Mouse (Mus musculus) ovary, postnatal 36 days (tissue): ENCODE measurements around the gene Zfpm1.
A peak's percentile ranks its signal among the peaks of the same experiment; 100 is the strongest.

Source experiments
- DNase-seq: peaks from one replicate; pipeline ENCODE4 v3.0.0; 2022; ENCODE audit warnings: low spot score, mixed read lengths

The Zfpm1 gene

DNA sequence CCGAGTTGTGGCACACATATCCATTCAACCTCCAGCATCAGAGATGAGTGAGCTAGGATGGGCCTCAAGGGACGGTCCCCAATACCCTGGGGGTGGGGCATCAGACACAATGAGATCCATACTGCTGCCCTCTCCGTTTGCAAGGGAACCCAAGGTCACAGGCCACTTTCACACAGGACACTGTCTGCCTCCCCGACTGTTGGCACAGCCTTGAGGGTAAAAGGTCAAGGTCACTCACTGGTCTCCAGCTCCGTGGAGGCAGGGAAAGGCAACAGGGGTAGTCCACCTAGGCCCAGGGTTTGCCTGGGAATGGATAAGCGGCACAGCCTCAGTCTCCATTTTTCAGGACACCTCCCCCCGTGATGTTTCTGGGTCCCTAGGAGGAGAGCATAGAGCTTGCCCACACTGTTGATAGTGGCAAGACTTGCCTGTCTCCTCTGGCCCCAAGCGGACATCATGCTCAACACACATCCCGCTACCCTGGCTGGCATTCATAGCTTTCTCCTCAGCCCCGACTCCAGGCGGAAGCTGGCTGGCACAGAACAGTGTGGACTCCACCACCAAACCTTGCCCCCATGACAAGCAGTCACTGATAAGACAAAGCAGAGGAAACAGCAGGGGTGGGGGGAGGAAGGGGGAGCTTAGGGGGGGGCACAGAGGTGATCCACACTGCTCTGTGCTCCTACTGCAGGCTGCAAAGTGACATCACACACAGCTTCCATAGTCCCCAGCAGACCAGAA lies 7.1 kb upstream of the Zfpm1 start:
- DNase-seq = no peak

DNA sequence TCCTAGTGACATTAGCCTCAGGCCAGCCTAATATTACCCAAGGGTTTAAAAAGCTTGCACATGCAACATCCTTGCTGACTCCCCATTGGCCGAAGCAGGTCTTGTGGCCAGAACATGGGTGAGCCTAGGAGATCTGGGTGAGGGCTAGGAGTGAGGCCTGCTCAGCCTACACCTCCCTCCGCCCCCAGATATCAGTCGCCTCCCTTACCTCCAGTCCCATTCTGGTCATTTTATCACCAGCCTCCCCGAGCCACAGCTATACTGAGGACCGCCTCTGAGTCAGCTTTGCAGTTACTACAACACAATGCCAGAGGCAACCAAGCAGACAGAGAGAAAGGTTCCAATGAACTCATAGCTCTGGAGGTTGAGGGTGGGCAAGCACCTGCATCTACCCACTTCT lies 5.6 kb upstream of the Zfpm1 start:
- DNase-seq = no peak

DNA sequence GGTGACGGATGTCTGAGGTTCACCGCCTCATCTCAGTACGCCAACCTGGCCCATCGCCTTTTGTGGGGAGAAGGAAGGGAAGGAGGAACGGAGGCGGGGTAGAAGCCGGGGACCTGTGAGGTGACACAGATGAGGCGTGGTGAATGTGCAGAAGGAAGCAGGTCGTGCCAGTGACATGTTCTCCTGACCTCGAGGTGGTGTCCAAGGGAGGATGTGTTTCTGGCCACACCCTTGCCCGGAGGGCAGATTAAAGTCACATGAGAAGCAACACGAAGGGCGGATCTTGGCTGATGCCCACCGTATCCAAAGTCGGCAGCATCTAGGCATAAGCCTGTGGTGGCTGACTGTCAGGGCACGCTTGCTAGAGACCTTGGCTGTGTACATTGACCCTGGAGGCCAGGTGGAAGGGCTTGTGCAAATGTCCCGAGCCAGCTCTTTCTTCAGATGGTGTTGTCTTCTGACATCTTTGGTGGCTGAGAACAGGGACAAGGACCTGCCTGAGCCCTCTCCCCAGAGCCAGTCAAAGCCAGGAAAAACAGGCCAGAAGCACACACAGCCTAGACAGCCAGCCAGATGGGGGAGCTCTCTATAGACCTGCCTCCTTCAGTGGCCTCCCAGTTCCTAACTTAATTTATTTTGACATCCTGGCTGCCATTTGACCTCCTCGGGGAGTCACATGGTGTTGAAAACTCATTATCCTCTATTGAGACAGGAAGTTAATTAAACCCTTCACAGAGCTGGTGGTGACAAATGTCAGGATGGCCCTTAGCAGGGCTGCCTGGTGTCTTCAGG lies 4.5 kb upstream of the Zfpm1 start:
- DNase-seq = no peak

DNA sequence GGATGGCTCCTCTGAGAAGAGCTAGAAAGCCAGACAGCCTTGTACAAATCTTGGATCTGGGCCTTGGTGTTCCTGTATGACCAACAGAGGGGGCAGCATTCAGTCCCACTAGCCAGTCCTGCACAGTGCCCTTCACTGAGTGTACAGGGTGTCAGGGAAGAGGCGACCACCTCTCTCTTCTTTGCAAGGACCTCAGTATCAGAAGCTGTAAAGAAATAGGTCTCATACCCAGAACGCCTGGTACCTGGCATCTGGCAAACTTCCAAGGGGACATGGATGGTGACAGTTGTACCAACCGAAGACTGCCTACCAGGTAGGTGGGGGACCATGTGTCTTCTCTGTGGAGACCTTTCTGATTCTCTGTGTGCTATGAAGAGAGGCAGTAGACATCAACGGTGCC lies 1.8 kb upstream of the Zfpm1 start:
- no peak for DNase-seq

DNA sequence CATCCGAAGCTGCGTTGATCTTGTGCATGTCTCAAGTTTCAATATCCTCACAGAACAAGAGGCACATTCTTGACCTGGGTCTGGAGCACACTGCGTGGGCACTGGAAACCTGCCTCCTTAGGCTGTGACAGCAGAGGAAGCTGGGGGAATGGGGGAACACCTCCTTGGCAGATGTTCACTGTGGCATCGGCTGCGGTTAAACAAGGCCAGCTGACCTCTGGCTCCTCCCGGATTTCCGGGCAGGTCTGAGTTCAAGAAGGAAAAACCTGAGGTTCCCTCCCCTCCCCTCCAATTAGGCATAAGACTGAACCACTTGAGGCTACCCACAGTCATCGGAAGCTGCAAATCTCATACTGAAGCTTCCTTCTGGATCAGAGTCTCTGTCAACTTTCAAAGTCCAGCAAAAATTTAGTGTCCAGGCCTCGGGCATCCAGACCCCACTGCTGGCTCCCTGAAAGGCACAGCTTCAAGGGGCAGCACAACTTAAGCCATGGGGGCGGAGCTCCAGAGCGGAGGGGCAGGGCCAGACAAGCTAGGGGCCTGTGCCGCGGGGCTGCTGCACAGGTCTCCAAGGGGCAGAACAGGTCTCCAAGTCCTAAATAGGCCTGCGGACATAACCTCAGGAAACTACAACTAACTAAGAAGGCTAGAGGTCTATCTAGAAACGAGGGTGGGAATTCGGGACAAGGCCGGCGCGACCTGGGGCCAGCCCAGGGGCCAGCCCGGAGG lies 1.2 kb upstream of the Zfpm1 start:
- DNase-seq = no peak

DNA sequence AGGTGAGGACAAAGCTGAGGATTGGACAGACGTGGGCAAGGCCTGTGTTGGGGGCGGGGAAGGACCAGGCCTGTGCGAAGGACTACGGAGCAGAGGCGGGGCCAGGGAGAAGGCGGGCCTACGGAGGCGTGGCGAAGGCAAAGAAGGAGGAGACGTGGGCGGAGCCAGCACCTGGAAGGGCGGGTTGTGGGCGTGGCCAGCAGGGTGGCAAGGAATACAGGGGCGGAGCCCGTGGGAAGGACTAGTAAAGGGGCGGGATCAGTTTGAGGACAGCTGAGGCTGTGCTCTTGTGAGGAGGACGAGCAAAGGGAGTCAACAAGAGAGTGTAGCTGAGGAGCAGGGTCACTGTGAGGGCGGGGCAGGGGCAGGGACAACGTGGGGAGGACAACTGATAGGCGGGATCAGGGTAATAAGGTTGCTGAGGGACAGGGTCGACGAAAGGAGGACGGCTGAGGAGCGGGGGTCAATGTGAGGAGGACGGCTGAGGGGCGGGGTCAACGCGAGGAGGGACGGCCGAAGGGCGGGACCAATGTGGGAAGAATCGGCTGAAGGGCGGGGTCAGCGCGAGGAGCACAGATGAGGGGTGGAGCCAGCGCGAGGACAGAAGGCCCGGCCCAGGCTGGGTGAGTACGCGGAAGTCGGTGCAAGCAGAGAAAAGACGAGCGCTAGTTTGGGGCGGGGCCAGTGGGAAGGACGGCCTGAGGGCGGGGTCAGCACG lies 465 bp upstream of the Zfpm1 start:
- DNase-seq = peak; percentile 100

DNA sequence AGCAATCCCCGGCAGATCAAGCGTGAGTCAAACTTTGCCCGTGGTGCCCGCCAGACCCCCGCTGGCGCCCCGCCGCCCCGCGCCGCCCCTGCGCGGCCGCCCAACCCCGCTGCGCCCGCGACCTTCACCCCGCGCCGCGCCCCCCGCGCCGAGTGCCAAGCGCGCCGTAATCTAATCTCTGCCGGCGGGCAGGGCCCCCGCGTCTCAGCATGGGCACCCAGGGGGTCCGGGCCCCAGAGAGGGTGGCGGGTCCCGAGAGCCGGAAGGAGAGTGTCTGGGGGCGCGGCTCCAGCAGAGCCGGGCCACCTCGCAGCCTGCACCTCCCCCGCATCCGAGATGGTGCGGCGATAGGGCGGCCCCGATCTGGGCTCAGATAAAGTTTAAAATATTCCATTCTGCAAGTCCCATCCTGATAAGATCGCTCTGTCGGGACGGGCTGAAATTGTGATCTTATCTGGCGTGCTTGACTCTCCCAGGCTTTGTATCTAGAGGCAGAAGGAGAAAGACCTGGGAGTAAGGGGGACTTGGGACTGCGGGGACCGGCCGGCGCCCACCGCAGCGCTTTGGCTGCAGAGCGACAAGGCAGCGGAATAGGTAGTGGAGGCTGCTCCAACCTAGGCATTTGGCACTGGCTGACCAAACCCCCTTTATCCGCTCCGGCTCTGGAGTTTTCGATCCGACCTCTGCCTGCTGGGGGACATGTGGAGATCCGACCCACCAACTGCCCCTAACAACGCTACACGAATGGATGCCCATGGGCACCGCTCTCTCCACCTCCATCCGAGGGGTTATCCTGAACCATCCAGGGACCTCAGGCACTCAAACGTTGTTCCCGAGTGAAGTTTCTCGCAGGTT lies 787 bp downstream of the Zfpm1 start:
- DNase-seq = peak; percentile 59

DNA sequence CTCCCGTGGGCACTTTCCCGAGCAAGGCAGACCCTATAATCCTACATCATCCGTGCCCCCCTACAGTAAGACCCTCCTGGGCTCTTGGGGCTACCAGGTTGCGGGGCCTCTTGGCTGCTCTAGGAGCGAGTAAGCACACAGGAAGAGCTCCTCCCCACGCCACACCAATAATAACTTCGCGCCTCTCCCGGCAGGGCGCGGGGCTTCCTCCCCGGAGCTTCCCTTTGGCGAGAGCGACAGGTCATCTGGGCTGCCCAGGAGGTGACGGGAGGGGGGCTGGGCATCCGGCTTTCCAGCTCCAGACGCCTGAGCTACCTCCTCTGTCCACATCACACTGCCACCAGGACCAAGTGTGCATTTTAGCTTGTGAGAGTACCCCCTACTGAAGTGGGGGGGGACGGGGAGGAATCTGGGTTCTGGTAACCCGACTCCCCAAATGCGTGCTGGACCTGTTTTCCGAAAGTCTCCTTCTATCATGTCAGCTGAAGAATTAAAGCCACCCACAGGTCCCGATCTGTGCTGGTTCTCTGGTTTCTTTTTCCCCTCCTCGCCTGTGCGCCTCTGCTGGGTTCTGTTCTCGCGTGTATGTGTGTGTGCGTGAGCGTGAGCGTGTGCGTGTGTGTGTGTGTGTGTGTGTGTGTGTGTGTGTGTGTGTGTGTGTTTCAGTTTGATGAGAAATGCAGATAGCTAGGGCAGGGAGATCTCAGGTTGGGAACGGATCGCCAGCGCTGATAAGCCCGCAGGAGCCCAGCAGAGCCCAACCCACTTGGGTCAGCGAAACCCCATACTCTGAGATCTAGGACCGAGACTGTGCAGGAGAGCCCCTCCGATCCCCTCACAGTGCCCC lies 1.6 kb downstream of the Zfpm1 start:
- peak; percentile 53 for DNase-seq

DNA sequence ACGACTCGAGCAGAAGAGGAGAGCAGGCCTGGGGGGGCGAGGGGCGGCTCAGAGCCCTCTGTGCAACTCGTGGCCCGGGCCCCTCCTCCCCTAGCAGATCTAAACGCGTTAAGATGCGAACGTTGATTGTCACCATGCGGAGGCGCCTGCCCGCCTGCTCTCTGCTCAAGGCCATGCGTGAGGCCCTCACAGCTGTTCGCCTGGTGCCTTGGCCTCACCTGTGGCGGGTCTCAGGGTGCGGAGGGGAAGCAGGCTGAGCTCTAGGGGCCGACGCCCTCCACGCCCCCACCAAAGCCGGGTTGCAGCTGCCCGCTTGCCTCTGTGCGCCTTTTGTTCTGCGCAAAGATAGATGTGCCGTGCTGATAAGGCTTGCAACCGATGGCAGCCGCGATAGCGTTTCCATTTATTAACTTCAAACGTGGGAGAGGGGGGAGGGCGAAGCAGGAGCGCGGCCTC lies 2.3 kb downstream of the Zfpm1 start:
- DNase-seq = no peak

DNA sequence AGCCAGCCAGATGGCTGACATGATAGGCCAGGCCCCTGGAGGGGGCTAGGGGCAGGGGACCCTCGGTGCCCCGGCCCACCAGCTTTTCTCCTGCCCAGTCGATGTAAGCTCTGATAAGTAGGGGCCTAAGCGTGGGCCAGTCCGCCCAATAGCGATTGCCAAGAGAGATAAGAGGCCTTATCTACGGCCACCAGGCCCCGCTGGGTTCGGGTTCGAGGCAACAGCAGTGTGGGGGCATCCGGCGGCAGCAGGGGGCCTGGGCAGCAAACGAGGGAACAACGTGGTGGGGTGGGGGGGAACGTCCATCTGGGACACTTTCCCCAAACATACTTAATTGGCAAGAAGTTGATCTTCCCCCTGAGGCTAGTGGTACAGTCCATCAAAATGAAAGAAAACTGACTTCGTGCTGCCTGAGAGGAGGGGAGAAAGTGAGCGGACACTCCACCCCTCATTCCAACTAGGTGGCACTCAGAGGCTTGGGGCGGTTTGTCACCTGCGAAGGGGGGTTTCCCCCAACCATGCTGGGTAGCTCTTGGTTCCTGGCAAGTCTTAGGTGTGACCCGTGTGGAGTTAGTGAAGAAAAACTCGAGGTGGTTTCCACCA lies 2.8 kb downstream of the Zfpm1 start:
- no peak for DNase-seq

DNA sequence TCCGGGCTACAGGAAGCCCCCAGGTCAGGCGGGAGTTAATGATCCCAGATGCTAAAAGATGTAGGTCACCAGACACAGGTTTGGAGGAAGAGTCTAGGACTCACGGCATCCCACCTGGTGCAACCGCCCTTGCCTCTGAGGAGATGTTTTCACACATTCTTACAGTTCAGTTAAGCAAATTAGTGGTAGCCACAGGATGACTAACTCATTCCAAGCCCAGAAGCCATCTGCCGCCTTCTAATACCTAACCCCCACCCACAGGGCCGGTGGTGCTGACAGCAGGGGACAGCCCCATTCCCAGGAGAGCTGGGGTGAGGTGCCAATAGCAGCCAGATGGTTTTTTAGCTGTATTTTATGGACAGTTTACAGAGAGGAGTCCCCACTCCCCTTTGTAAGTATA lies 3.8 kb downstream of the Zfpm1 start:
- DNase-seq = no peak

DNA sequence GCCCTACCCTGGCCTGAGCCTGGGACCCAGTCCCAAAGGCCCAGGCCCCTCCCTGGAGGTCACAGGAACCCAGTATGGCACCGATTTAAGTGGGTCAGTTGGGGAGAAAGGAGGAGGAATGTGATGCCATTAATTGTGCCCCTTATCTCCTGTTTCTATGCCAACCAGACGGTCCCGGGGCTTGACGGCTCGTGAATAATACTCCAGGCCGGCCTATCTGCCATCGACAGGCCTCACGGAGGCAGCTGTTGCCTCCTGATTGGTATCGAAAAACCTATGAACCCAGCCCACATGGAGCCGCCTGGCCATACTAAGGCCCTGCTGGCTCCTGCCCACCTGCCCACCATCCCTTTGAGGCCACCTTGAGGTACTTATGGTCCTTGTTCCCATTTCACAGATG lies 5.0 kb downstream of the Zfpm1 start:
- no peak for DNase-seq

DNA sequence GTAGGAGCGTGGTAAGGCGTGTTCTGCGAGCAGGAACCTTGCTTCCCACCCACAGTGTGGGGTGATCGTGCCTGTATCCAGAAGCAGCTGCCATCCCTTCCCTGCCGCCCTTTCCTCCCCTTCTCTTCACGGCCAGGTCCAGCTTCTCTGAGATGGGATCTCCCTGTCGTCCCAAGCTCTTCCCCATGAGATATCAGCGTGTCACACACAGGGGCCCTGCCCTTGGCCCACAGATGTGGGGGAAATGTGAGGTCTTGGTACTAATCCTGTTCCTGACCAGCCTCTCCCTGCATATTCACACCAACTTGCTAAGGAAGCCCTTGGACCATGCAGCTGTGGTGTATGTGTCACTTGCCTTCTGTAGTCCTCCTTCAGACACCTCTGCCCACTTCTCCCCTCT lies 5.8 kb downstream of the Zfpm1 start:
- DNase-seq = no peak

DNA sequence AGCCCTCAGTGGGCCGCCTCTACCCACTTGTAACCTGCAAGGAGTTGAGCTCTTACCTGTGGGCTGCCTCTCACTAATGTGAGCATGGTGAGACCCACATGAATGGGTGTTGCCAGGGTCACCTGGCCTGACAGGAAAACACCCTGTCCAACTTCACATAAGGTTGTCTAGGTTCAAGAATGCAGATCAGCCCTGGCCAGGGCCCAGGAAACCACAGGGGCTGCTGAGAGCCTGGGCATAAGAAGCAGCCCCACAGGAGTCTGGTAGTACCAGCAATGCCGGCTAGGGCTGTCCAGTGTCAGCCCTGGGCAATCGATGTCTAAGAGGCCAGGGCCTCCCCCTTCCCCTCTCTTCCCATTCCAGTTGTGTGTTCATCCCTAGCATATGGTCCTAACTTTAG lies 6.4 kb downstream of the Zfpm1 start:
- DNase-seq = no peak

DNA sequence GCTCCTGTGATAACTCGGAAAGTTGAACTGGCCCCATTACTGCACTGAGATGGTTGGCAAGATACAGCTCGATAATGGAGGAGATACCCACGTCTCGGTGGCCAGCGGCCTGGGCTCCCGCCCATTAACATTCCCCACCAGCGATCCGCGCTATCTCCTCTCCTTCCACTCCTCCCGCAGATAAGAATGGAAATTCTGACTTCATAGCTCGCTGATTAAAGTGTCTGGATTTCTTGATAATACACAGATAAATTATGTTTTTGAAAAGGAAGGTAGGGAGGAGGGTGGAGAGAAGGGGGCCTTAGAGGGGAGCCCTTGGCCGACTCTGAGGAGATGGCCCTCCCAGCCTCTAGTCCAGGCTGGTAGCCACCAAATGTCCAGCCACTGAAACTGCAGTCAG lies 9.1 kb downstream of the Zfpm1 start:
- no peak for DNase-seq

DNA sequence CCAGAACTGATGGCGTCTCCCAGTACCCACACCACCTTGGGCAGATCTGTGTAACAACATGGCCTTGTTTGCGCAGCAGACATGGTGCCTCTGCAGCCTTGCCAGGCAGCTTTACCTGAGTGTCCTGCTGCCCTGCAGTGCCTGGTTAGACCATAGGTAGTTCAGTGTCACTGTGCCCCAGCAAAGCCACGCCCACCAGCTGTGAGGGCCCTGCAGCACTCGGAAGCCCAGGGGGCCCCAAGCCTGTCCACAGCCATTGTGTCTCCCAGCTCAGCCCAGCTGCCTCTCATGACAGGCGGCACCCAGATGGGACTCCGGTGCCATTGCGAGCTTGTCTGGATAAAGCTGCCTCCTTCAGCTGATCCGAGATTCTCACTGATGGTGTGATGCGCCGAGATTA lies 9.6 kb downstream of the Zfpm1 start:
- no peak for DNase-seq

DNA sequence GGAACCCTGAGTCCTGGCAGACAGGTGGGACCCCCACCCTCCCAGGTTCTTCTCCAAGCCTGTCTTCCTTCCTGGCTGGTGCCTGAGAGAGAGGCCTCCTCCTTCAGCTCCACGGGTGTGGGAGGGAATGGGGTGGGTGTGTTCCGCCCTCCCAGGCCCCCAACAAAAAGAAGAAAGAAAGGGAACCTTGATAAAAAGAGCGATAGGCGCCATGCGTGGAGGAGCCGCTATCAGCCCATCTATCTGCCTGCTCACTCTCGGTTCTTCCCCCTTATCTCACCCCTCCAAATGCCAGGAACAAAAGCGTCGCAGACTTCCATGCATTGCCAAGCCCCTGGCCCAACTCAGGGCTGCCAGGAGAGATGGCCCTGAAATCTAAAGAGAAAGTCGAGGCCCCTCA lies 11.5 kb downstream of the Zfpm1 start:
- no peak for DNase-seq

DNA sequence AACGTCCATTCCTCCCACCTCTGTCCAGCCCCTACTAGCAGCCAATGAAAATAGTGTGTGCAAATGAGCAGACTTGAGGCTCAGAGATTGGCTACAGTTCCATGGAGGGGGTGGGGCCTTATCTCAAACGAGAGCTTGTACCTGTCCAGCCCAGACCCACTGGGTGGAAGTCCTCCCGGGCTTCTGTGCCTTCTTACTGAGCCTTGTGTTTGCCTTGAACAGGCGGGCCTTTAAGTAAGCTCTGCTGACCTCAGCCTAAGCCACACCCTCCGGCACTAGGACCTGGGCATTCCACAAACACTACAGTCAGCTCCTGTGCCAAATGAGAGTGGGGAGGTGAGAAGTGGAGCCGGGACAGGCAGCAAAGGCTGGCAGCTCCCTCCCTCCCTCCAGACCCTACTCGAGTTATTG lies 12.3 kb downstream of the Zfpm1 start:
- peak; percentile 42 for DNase-seq

DNA sequence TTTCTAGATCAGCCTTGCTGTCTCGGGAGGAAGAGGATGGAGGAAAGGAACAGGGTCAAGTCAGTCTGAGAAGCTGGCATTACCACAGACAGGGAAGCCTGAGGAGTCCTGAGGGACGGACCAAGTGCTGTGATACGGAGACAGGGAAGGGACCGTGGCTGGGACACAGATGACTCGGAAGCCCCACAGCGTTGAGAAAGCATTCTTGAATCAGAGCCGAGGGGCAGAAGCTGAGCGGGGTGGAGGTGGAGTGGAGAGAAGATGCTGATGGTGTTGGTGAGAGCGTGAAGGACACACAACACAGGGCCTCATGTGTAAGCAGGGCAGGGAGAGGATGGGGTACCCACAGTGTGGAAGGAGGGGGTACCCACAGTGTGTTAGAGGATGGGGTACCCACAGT lies 13.4 kb downstream of the Zfpm1 start:
- DNase-seq = no peak
